In genomic region chr2:13413520-13414178, GRCm38 (mm10) we compare ENCODE assay signal across 8 mouse cellular contexts.
A peak's percentile ranks its signal among the peaks of the same experiment; 100 is the strongest.
DNase-seq lines count a peak whose midpoint lies in the region; ATAC-seq lines count a peak whose summit lies in the region.

No protein-coding gene starts in this region.

- H3K9ac ChIP-seq in embryonic facial prominence, embryonic 13.5 days: no peak overlapping the region
- no peak overlapping the region for H3K9ac ChIP-seq in limb, embryonic 15.5 days

- no peak overlapping the region for H3K4me3 ChIP-seq in embryonic facial prominence, embryonic 13.5 days
- H3K4me3 ChIP-seq in limb, embryonic 15.5 days: no peak overlapping the region

- H3K4me1 ChIP-seq in embryonic facial prominence, embryonic 13.5 days: peaks cover 7% of the 10 kb centered on the region
- H3K4me1 ChIP-seq in limb, embryonic 15.5 days: peaks cover 23% of the 10 kb centered on the region

- ATAC-seq in embryonic facial prominence, embryonic 13.5 days (ENCODE audit: insufficient number of reproducible peaks, insufficient read depth, low FRiP score, low TSS enrichment, low read depth): no peak
- ATAC-seq in hematopoietic stem cell, adult 5-6 weeks (replicated peaks in 1 of 2; ENCODE audit: insufficient read depth in 1 of 2, low FRiP score in 2 of 2, low TSS enrichment in 1 of 2, low read depth in 1 of 2, poor library complexity in 2 of 2, severe bottlenecking in 2 of 2): peak; percentile 91 to 93
- ATAC-seq in limb, embryonic 15.5 days (ENCODE audit: insufficient number of reproducible peaks, low FRiP score, low TSS enrichment, low read depth): peak; percentile 53; the same call in 1 of the 2 replicates
- peak; percentile 83 for ATAC-seq in monocyte, adult 5-6 weeks (replicated peaks; ENCODE audit: insufficient number of reproducible peaks, low FRiP score, low TSS enrichment, poor library complexity, severe bottlenecking)

- H3K4me2 ChIP-seq in embryonic facial prominence, embryonic 13.5 days: no peak overlapping the region
- H3K4me2 ChIP-seq in limb, embryonic 15.5 days: no peak overlapping the region

- H3K36me3 ChIP-seq in embryonic facial prominence, embryonic 13.5 days: no peaks in the 10 kb centered on the region
- no peaks in the 10 kb centered on the region for H3K36me3 ChIP-seq in limb, embryonic 15.5 days

- peak overlapping the region; percentile 58 for H3K27ac ChIP-seq in embryonic facial prominence, embryonic 13.5 days
- H3K27ac ChIP-seq in limb, embryonic 15.5 days: peak overlapping the region; percentile 22

- no peaks in the 10 kb centered on the region for H3K9me3 ChIP-seq in embryonic facial prominence, embryonic 13.5 days
- H3K9me3 ChIP-seq in limb, embryonic 15.5 days: no peaks in the 10 kb centered on the region

- DNase-seq in retina, postnatal 1 day: peak; percentile 46
- no peak for DNase-seq in retina, embryonic 14.5 days (ENCODE audit: low spot score)
- DNase-seq in yolk sac, embryonic 10.5 days (ENCODE audit: low spot score): peak; percentile 67
- DNase-seq in layer of hippocampus, postnatal 36 days: no peak

- WGBS in embryonic facial prominence, embryonic 13.5 days: 40% methylated on average over 4 of the region's 4 CpGs
- 43% methylated on average over 4 of the region's 4 CpGs for WGBS in limb, embryonic 15.5 days

- H3K27me3 ChIP-seq in embryonic facial prominence, embryonic 13.5 days: no peaks in the 10 kb centered on the region
- H3K27me3 ChIP-seq in limb, embryonic 15.5 days: no peaks in the 10 kb centered on the region

Comparison
In these comparisons a context has a peak if more than half of its experiments do, and no peak if none do; other contexts are left out.
1. DNase-seq: peak in retina, postnatal 1 day (single experiment) and yolk sac, embryonic 10.5 days (single experiment); none in retina, embryonic 14.5 days (single experiment) and layer of hippocampus, postnatal 36 days (0 of 2).